Mouse (Mus musculus): Measurements from ENCODE around the gene Ass1. TPM values are rescaled to one million over a fixed set of nuclear protein-coding genes. Genes with fewer than 3 reads are reported as not detected.

The Ass1 gene
- polyA plus RNA-seq, 1 experiment from 2014 or later = 24.1 TPM

DNA sequence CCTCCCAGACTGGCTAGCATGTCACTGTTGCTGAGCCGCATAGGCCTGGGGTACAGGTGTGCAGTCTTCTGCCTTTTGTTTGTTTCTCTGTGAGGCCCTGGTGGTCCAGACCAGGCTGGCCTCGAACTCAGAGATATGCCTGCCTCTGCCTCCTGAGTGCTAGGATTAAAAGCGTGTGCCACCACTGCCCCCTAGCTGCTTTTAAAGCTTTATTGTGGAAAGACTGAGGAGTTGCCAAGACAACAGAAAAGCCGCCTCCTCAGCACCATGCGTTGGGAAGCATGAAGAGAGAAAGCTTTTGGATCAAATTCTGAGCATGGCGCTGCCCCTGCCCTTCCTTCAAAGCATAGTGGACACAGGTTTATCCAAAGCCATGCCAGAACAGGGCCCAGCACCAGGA, 38.8 kb downstream of the Ass1 start:
- H3K27me3 ChIP-seq (replicated peaks; ENCODE audit: control insufficient read depth, insufficient read depth, low read length) = no peaks in the 10 kb centered on the region
- DNase-seq (ENCODE audit: low spot score) = no peak
- WGBS = 96% methylated on average over 6 of the region's 6 CpGs
- no peak overlapping the region; the same call in 1 of the 2 replicates for H3K27ac ChIP-seq (replicated peaks; ENCODE audit: low read depth, low read length)
- no peak overlapping the region for H3K4me3 ChIP-seq (ENCODE audit: low read depth, low read length)
- H3K4me2 ChIP-seq (ENCODE audit: low read depth, low read length) = no peak overlapping the region
- H3K36me3 ChIP-seq (ENCODE audit: control insufficient read depth, insufficient read depth, low read length) = no peaks in the 10 kb centered on the region
- no peak for ATAC-seq (ENCODE audit: low read depth)
- H3K9ac ChIP-seq (ENCODE audit: low read depth, low read length) = no peak overlapping the region
- no peaks in the 10 kb centered on the region for H3K9me3 ChIP-seq (ENCODE audit: control insufficient read depth, low read length)
- H3K4me1 ChIP-seq (ENCODE audit: control insufficient read depth, insufficient read depth, low read length) = peaks cover 6% of the 10 kb centered on the region; the same call in 1 of the 2 replicates

- no peak overlapping the region for H3K4me2 ChIP-seq (ENCODE audit: low read depth, low read length)
- H3K9me3 ChIP-seq (ENCODE audit: control insufficient read depth, low read length) = peaks cover 10% of the 10 kb centered on the region
- DNase-seq (ENCODE audit: low spot score) (peak; percentile 39), ATAC-seq (ENCODE audit: low read depth) (peak; percentile 72)
- no peaks in the 10 kb centered on the region for H3K27me3 ChIP-seq (replicated peaks; ENCODE audit: control insufficient read depth, insufficient read depth, low read length)
- WGBS = 67% methylated on average over 6 of the region's 6 CpGs
- peaks cover 6% of the 10 kb centered on the region; the same call in 1 of the 2 replicates for H3K4me1 ChIP-seq (ENCODE audit: control insufficient read depth, insufficient read depth, low read length)
- no peak overlapping the region for H3K9ac ChIP-seq (ENCODE audit: low read depth, low read length)
- no peak overlapping the region for H3K4me3 ChIP-seq (ENCODE audit: low read depth, low read length)
- H3K27ac ChIP-seq (replicated peaks; ENCODE audit: low read depth, low read length) = no peak overlapping the region
- H3K36me3 ChIP-seq (ENCODE audit: control insufficient read depth, insufficient read depth, low read length) = peaks cover 8% of the 10 kb centered on the region; the same call in 1 of the 2 replicates
Observed at GRCm38 (mm10) chr2:31511316-31511715, 41.3 kb downstream of the Ass1 start.

DNA sequence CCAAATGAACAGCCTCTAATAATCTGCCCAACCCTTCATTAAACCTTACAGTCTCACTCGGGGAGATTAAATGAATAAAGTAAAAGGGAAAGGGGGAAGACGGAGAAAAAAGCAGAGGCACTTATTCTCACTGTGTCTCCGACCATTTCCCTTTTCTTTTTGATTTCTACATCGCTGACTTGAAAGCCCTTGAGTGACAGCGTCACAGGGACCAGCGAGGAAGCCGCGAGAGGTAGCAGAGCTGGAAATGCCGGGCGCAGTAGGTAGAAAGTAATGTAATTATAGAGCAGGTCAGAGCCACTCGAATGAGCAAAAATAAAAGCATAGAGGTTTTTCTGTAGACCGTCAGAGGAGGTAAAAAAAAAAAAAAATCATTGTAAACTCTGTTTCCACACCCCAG, 46.5 kb downstream of the Ass1 start:
- H3K4me3 ChIP-seq (ENCODE audit: low read depth, low read length) = no peak overlapping the region
- H3K4me1 ChIP-seq (ENCODE audit: control insufficient read depth, insufficient read depth, low read length) = 0 out of 2 replicates have a peak, but pooled peaks cover 4% of the 10 kb centered on the region
- ATAC-seq (ENCODE audit: low read depth) = no peak
- H3K27me3 ChIP-seq (replicated peaks; ENCODE audit: control insufficient read depth, insufficient read depth, low read length) = no peaks in the 10 kb centered on the region
- DNase-seq (ENCODE audit: low spot score) = peak; percentile 31
- no peak overlapping the region for H3K4me2 ChIP-seq (ENCODE audit: low read depth, low read length)
- H3K27ac ChIP-seq (replicated peaks; ENCODE audit: low read depth, low read length) = no peak overlapping the region
- no peak overlapping the region for H3K9ac ChIP-seq (ENCODE audit: low read depth, low read length)
- 57% methylated on average over 12 of the region's 12 CpGs for WGBS
- peaks cover 8% of the 10 kb centered on the region; the same call in 1 of the 2 replicates for H3K36me3 ChIP-seq (ENCODE audit: control insufficient read depth, insufficient read depth, low read length)
- H3K9me3 ChIP-seq (ENCODE audit: control insufficient read depth, low read length) = peaks cover 10% of the 10 kb centered on the region

DNA sequence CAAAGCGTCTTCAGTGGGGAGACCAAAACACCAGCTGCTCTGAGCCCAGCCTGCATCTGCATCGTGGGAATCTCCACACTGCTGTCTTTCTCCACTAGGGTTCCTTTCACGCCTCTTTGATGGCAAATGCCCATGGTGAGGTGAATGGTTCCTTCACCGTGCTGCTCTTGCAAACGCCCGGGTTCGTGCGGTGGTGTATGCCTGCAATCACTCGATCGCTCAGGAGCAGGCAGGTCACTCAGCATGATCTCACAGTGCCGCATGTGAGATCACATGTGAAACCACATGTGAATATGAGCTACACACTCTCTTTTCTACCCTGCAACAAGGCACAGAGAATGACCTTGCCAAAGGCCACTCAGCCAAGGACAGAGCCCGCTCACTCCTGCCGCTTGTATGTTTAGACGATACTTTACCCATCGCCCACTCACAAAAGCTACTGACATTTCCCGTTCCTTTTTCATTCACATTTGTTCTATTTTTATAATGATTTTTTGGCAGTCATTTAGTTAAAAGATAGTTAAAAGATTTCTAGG, 51.9 kb downstream of the Ass1 start:
- ATAC-seq (ENCODE audit: low read depth) (no peak), DNase-seq (ENCODE audit: low spot score) (no peak)
- Histone ChIP-seq H3K4me2 (ENCODE audit: low read depth, low read length) (no peak overlapping the region), H3K9me3 (ENCODE audit: control insufficient read depth, low read length) (no peaks in the 10 kb centered on the region), H3K27ac (replicated peaks; ENCODE audit: low read depth, low read length) (no peak overlapping the region), H3K4me3 (ENCODE audit: low read depth, low read length) (no peak overlapping the region), H3K9ac (ENCODE audit: low read depth, low read length) (no peak overlapping the region), H3K36me3 (ENCODE audit: control insufficient read depth, insufficient read depth, low read length) (no peaks in the 10 kb centered on the region), H3K27me3 (replicated peaks; ENCODE audit: control insufficient read depth, insufficient read depth, low read length) (no peaks in the 10 kb centered on the region), H3K4me1 (ENCODE audit: control insufficient read depth, insufficient read depth, low read length) (no peaks in the 10 kb centered on the region)
- 82% methylated on average over 16 of the region's 16 CpGs for WGBS

DNA sequence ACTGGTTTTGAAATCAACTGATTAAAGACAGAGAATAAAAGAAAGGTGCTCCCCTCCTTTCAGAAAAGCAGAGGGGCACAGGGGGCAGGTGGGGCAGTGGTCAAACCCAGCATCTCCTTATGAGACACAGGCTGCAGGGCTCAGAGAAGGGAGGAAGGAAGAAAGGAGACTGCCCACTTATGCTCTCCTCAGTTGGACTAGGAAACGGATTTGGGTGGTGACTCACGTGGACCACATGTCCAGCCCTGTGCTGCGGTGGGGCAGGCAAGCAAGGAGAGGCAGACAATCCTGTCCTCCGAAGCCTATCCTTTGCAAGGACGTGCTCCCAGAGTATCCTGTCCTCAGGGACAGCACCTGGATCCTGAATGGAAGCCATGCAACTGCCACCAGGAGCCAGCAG, 54.6 kb downstream of the Ass1 start:
- H3K27ac ChIP-seq (replicated peaks; ENCODE audit: low read depth, low read length) = no peak overlapping the region

DNA sequence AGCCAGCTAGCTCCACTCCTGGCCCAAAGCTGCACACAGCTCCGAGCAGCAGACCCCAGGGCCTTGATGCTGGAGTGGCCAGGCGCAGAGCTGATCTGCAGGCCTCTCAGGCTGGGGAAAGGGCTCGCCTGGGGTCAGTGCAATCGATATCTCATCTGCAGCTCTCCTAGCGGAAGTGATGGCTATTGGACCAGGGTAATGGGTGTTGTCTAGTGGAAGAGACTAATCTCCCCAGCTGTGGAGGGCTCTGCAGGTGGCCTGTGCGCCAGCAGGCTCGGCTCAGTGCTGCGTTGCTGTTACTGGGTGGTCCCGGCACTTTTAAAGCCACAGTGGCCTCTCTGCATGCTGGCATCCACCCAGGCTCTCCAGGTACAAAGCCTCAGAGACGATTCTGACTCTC, 55.8 kb downstream of the Ass1 start:
- Histone ChIP-seq H3K9me3 (ENCODE audit: control insufficient read depth, low read length) (no peaks in the 10 kb centered on the region), H3K4me1 (ENCODE audit: control insufficient read depth, insufficient read depth, low read length) (no peaks in the 10 kb centered on the region), H3K9ac (ENCODE audit: low read depth, low read length) (no peak overlapping the region), H3K27me3 (replicated peaks; ENCODE audit: control insufficient read depth, insufficient read depth, low read length) (no peaks in the 10 kb centered on the region), H3K36me3 (ENCODE audit: control insufficient read depth, insufficient read depth, low read length) (no peaks in the 10 kb centered on the region), H3K4me3 (ENCODE audit: low read depth, low read length) (no peak overlapping the region), H3K27ac (replicated peaks; ENCODE audit: low read depth, low read length) (no peak overlapping the region), H3K4me2 (ENCODE audit: low read depth, low read length) (no peak overlapping the region)
- ATAC-seq (ENCODE audit: low read depth) (peak; percentile 50; the same call in 1 of the 2 replicates), DNase-seq (ENCODE audit: low spot score) (peak; percentile 23)
- 31% methylated on average over 5 of the region's 10 CpGs for WGBS

More for the DNA sequence above, 54.6 kb downstream of the Ass1 start:
- Histone ChIP-seq H3K36me3 (ENCODE audit: control insufficient read depth, insufficient read depth, low read length) (no peaks in the 10 kb centered on the region), H3K4me1 (ENCODE audit: control insufficient read depth, insufficient read depth, low read length) (no peaks in the 10 kb centered on the region), H3K27me3 (replicated peaks; ENCODE audit: control insufficient read depth, insufficient read depth, low read length) (no peaks in the 10 kb centered on the region), H3K4me2 (ENCODE audit: low read depth, low read length) (no peak overlapping the region), H3K9ac (ENCODE audit: low read depth, low read length) (no peak overlapping the region), H3K4me3 (ENCODE audit: low read depth, low read length) (no peak overlapping the region), H3K9me3 (ENCODE audit: control insufficient read depth, low read length) (no peaks in the 10 kb centered on the region)
- no peak for ATAC-seq (ENCODE audit: low read depth)
- DNase-seq (ENCODE audit: low spot score) = no peak
- 67% methylated on average over 3 of the region's 5 CpGs for whole genome bisulfite sequencing

- no peaks in the 10 kb centered on the region for H3K36me3 ChIP-seq (ENCODE audit: control insufficient read depth, insufficient read depth, low read length)
- H3K9me3 ChIP-seq (ENCODE audit: control insufficient read depth, low read length) = no peaks in the 10 kb centered on the region
- no peaks in the 10 kb centered on the region for H3K27me3 ChIP-seq (replicated peaks; ENCODE audit: control insufficient read depth, insufficient read depth, low read length)
- H3K27ac ChIP-seq (replicated peaks; ENCODE audit: low read depth, low read length) = no peak overlapping the region
- WGBS = 30% methylated on average over 5 of the region's 5 CpGs
- H3K4me2 ChIP-seq (ENCODE audit: low read depth, low read length) = no peak overlapping the region
- H3K9ac ChIP-seq (ENCODE audit: low read depth, low read length) = no peak overlapping the region
- H3K4me1 ChIP-seq (ENCODE audit: control insufficient read depth, insufficient read depth, low read length) = no peaks in the 10 kb centered on the region
- no peak overlapping the region for H3K4me3 ChIP-seq (ENCODE audit: low read depth, low read length)
- ATAC-seq (ENCODE audit: low read depth) (no peak), DNase-seq (ENCODE audit: low spot score) (no peak)
Observed at GRCm38 (mm10) chr2:31530201-31530600, 60.2 kb downstream of the Ass1 start.

DNA sequence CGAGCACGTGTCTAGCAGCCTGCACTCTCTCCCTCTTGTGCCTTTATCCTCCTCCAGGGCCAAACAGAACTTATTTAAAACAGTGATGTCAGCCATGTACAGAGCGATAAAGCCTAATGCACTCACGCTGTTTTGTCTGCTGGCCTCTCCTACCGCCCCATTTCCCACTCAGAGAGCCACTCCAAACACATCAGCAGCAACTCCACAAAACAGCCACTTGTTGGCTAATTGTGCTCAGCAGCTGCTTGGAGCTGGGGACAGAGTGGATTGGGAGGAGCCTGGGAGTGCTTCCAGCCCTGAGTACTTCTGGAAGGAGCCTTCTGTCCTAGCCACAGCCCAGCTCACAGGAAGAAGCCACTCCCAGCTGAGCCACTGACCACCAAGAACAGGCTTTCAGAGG, 67.0 kb downstream of the Ass1 start:
- DNase-seq (ENCODE audit: low spot score) (peak; percentile 48), ATAC-seq (ENCODE audit: low read depth) (0 out of 2 replicates have a peak, but pooled peaks have one; percentile 41)
- Histone ChIP-seq H3K9ac (ENCODE audit: low read depth, low read length) (no peak overlapping the region), H3K4me3 (ENCODE audit: low read depth, low read length) (no peak overlapping the region), H3K9me3 (ENCODE audit: control insufficient read depth, low read length) (no peaks in the 10 kb centered on the region), H3K36me3 (ENCODE audit: control insufficient read depth, insufficient read depth, low read length) (no peaks in the 10 kb centered on the region), H3K27me3 (replicated peaks; ENCODE audit: control insufficient read depth, insufficient read depth, low read length) (no peaks in the 10 kb centered on the region), H3K4me1 (ENCODE audit: control insufficient read depth, insufficient read depth, low read length) (no peaks in the 10 kb centered on the region), H3K27ac (replicated peaks; ENCODE audit: low read depth, low read length) (no peak overlapping the region), H3K4me2 (ENCODE audit: low read depth, low read length) (no peak overlapping the region)
- WGBS = 57% methylated on average over 5 of the region's 5 CpGs

DNA sequence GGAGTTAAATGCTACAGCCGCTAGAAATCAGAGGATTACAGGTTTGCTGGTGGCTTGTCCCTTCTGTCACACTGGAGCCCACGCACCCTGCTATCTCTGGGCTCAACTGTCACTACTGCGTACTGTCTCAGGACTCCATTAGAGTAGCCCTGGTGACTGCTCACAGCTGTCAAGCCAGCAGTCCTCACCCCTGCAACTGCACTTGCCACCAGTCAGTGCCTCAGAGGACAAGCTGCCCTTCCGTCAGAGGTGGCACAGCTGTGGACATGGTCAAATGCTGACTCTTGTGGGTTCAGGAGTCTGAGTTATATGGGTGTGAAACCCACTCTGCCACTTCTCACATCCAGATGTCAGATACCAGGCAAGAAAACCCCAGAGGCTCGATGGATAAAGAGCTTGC, 68.7 kb downstream of the Ass1 start:
- DNase-seq (ENCODE audit: low spot score) = no peak
- Histone ChIP-seq H3K4me3 (ENCODE audit: low read depth, low read length) (no peak overlapping the region), H3K9ac (ENCODE audit: low read depth, low read length) (no peak overlapping the region), H3K36me3 (ENCODE audit: control insufficient read depth, insufficient read depth, low read length) (no peaks in the 10 kb centered on the region), H3K27me3 (replicated peaks; ENCODE audit: control insufficient read depth, insufficient read depth, low read length) (no peaks in the 10 kb centered on the region), H3K4me1 (ENCODE audit: control insufficient read depth, insufficient read depth, low read length) (no peaks in the 10 kb centered on the region), H3K27ac (replicated peaks; ENCODE audit: low read depth, low read length) (no peak overlapping the region), H3K9me3 (ENCODE audit: control insufficient read depth, low read length) (no peaks in the 10 kb centered on the region), H3K4me2 (ENCODE audit: low read depth, low read length) (no peak overlapping the region)
- WGBS = 71% methylated on average over 5 of the region's 5 CpGs
- ATAC-seq (ENCODE audit: low read depth) = no peak
